Mouse (Mus musculus) limb, embryonic 13.5 days (tissue): ENCODE measurements at regions not wholly inside any gene's neighbourhood (a gene's known extent, or its start where the extent isn't known, plus 50 kb on each side); places are given as distances from the start of the nearest gene placed in this dataset.
A peak's percentile ranks its signal among the peaks of the same experiment; 100 is the strongest.

Experiments
- ATAC-seq: fragments of 200-750 bp; cut with Nextera tagmentation; 2 replicates; pipeline ENCODE4 v1.8.0; 2017; ENCODE audit warnings: low read depth, moderate number of reproducible peaks, moderate TSS enrichment; ENCODE audit not compliant: low FRiP score
- H3K27ac ChIP-seq: fragments of 300-500 bp; sonication (generic); 2 replicates; pipeline ENCODE4 v1.5.1; 2015; ENCODE audit warnings: inconsistent platforms, mild to moderate bottlenecking, moderate library complexity
- H3K27me3 ChIP-seq: fragments of 300-500 bp; sonication (generic); 2 replicates; pipeline ENCODE4 v1.6.1; 2015; ENCODE audit warnings: mild to moderate bottlenecking, inconsistent platforms
- H3K36me3 ChIP-seq: fragments of 300-500 bp; sonication (generic); 2 replicates; pipeline ENCODE4 v1.6.1; 2015; ENCODE audit warnings: inconsistent platforms, mild to moderate bottlenecking, moderate library complexity
- H3K4me1 ChIP-seq: fragments of 300-500 bp; sonication (generic); 2 replicates; pipeline ENCODE4 v1.6.1; 2015; ENCODE audit warnings: inconsistent platforms
- H3K4me2 ChIP-seq: fragments of 300-500 bp; sonication (generic); replicated peaks from 2 replicates; pipeline ENCODE4 v1.6.1; 2015; ENCODE audit warnings: inconsistent platforms, mild to moderate bottlenecking, moderate library complexity
- H3K4me3 ChIP-seq: fragments of 300-500 bp; sonication (generic); 2 replicates; pipeline ENCODE4 v1.5.1; 2015; ENCODE audit warnings: moderate library complexity, mild to moderate bottlenecking, inconsistent platforms
- H3K9ac ChIP-seq: fragments of 300-500 bp; sonication (generic); 2 replicates; pipeline ENCODE4 v1.6.1; 2015; ENCODE audit warnings: mild to moderate bottlenecking, inconsistent platforms
- H3K9me3 ChIP-seq: fragments of 300-500 bp; sonication (generic); 2 replicates; pipeline ENCODE4 v1.6.1; 2016; ENCODE audit warnings: inconsistent platforms
- WGBS: fragments of 180-500 bp; shearing (Covaris S2); methylation state at CpG from one replicate; pipeline ENCODE4 v1.1.7; 2015; 5-methylcytosine and 5-hydroxymethylcytosine counted together

GRCm38 (mm10) chr5:83890619-83891185 lies 526.5 kb downstream of the Epha5 start:
- Histone ChIP-seq H3K36me3 (no peaks in the 10 kb centered on the region), H3K27ac (no peak overlapping the region), H3K4me1 (no peaks in the 10 kb centered on the region), H3K9me3 (no peaks in the 10 kb centered on the region), H3K4me3 (no peak overlapping the region), H3K9ac (no peak overlapping the region), H3K27me3 (no peaks in the 10 kb centered on the region), H3K4me2 (no peak overlapping the region)
- ATAC-seq, result no peak
- WGBS, result 71% methylated on average over 2 of the region's 2 CpGs

GRCm38 (mm10) chr5:83872052-83872451 lies 517.1 kb upstream of the Tecrl start:
- Histone ChIP-seq H3K4me2 (no peak overlapping the region), H3K27me3 (no peaks in the 10 kb centered on the region), H3K4me3 (no peak overlapping the region), H3K4me1 (no peaks in the 10 kb centered on the region), H3K27ac (no peak overlapping the region), H3K9me3 (no peaks in the 10 kb centered on the region), H3K36me3 (no peaks in the 10 kb centered on the region), H3K9ac (no peak overlapping the region)
- ATAC-seq, result no peak
- 80% methylated on average over 1 of the region's 1 CpGs for WGBS

- no peak overlapping the region for H3K4me2 ChIP-seq
- no peak overlapping the region for H3K9ac ChIP-seq
- H3K27ac ChIP-seq, result no peak overlapping the region
- H3K4me3 ChIP-seq, result no peak overlapping the region
- WGBS, result 70% methylated on average over 4 of the region's 4 CpGs
- H3K36me3 ChIP-seq, result no peaks in the 10 kb centered on the region
- H3K4me1 ChIP-seq, result no peaks in the 10 kb centered on the region
- ATAC-seq, result no peak
- H3K9me3 ChIP-seq, result no peaks in the 10 kb centered on the region
- H3K27me3 ChIP-seq, result no peaks in the 10 kb centered on the region
Measured at GRCm38 (mm10) chr5:83868359-83868758, 513.4 kb upstream of the Tecrl start.

DNA sequence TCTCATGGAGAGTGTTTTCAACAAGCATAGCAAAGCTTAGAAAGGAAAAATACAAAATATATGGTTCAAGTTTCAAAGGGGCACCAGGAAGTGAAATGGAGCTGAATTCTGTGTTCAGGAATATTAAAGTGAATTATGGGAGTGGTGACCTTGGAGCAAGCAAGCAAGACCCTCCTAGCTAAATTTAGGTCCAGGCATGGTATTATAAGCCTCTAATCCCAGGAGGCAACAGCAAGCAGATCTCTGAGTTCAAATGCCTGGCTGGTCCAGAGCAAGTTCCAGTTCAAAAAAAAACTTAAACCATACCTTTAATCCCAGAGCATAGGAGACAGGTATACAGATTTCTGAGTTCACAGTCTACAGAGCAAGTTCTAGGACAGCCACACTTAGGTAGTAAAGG lies 506.7 kb upstream of the Tecrl start:
- Histone ChIP-seq H3K4me1 (no peaks in the 10 kb centered on the region), H3K27me3 (no peaks in the 10 kb centered on the region), H3K4me2 (no peak overlapping the region), H3K4me3 (no peak overlapping the region), H3K36me3 (no peaks in the 10 kb centered on the region), H3K9me3 (no peaks in the 10 kb centered on the region), H3K27ac (no peak overlapping the region), H3K9ac (no peak overlapping the region)
- no peak for ATAC-seq

DNA sequence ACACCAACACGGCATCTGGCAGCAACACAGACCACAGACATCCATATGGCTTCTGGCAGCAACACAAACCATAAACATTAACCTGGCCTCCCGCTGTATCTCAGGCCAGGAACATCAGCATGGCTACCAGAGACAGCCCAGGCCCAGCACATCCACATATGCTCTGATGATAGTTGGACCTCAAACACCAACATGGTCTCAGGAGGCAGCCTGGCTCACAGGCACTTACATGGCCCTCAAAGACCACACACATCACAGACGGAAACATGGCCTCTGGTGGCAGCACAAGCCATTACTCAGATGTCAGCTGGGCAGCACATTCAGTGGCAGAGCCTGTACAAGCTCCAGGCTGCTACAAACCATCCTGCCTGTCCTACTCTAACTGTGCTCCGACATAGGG lies 497.0 kb upstream of the Tecrl start:
- Histone ChIP-seq H3K27ac (no peak overlapping the region), H3K4me1 (no peaks in the 10 kb centered on the region), H3K27me3 (no peaks in the 10 kb centered on the region), H3K4me3 (no peak overlapping the region), H3K9me3 (no peaks in the 10 kb centered on the region), H3K4me2 (no peak overlapping the region), H3K9ac (no peak overlapping the region), H3K36me3 (no peaks in the 10 kb centered on the region)
- WGBS, result 79% methylated on average over 4 of the region's 4 CpGs
- no peak for ATAC-seq

GRCm38 (mm10) chr5:83826561-83826960 lies 471.6 kb upstream of the Tecrl start:
- 75% methylated on average over 2 of the region's 2 CpGs for WGBS
- no peaks in the 10 kb centered on the region for H3K27me3 ChIP-seq
- H3K36me3 ChIP-seq, result no peaks in the 10 kb centered on the region
- H3K9me3 ChIP-seq, result no peaks in the 10 kb centered on the region
- no peak for ATAC-seq
- no peak overlapping the region for H3K4me2 ChIP-seq
- no peak overlapping the region for H3K9ac ChIP-seq
- H3K27ac ChIP-seq, result no peak overlapping the region
- no peak overlapping the region for H3K4me3 ChIP-seq
- H3K4me1 ChIP-seq, result no peaks in the 10 kb centered on the region

- no peaks in the 10 kb centered on the region for H3K9me3 ChIP-seq
- no peak overlapping the region for H3K9ac ChIP-seq
- H3K4me1 ChIP-seq, result no peaks in the 10 kb centered on the region
- H3K27ac ChIP-seq, result no peak overlapping the region
- H3K36me3 ChIP-seq, result no peaks in the 10 kb centered on the region
- no peaks in the 10 kb centered on the region for H3K27me3 ChIP-seq
- peak; percentile 36; the same call in 1 of the 2 replicates for ATAC-seq
- H3K4me2 ChIP-seq, result no peak overlapping the region
- 29% methylated on average over 2 of the region's 2 CpGs for WGBS
- H3K4me3 ChIP-seq, result no peak overlapping the region
Measured at GRCm38 (mm10) chr5:83824838-83825466, 470.0 kb upstream of the Tecrl start.

DNA sequence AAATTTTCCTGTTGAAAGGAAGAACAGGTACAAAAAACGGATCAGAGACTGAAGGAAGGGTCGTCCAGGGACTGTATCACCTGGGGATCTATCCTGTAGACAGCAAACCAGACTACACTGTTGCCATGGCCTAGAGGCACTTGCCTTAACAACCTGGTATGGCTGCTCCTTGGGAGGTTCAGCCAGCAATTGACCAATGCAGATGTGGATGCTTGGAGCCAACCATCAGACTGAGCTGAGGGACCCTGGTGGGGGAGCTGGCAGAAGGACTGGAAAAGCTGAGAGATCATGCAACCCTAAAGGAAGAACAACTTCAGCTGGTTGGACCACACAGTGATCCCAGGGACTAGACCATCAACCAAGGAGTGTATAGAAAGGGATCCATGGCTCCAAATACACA lies 456.3 kb upstream of the Tecrl start:
- H3K4me1 ChIP-seq, result no peaks in the 10 kb centered on the region
- no peak for ATAC-seq
- no peak overlapping the region for H3K9ac ChIP-seq
- H3K9me3 ChIP-seq, result no peaks in the 10 kb centered on the region
- no peak overlapping the region for H3K27ac ChIP-seq
- no peaks in the 10 kb centered on the region for H3K27me3 ChIP-seq
- no peak overlapping the region for H3K4me3 ChIP-seq
- H3K4me2 ChIP-seq, result no peak overlapping the region
- 66% methylated on average over 2 of the region's 2 CpGs for WGBS
- H3K36me3 ChIP-seq, result no peaks in the 10 kb centered on the region

DNA sequence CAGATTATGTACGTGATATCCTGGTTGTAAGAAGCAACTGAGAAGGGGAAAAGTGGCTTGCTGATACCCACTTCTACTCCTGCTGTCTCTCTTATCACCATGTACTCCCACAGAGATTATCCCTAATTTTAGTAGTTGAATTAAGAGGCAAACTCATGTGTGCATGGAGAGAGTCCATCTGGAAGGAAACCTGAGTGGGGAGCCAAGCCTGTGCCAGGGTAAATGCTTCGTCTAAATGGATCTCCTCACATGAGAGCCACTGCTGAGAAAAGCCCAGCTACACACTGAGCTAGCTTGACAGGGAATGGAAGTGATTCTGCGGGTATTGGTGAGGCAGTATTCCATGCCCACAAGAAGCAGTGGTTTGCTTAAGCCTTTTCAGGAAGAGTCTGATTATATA lies 445.0 kb upstream of the Tecrl start:
- no peak for ATAC-seq

DNA sequence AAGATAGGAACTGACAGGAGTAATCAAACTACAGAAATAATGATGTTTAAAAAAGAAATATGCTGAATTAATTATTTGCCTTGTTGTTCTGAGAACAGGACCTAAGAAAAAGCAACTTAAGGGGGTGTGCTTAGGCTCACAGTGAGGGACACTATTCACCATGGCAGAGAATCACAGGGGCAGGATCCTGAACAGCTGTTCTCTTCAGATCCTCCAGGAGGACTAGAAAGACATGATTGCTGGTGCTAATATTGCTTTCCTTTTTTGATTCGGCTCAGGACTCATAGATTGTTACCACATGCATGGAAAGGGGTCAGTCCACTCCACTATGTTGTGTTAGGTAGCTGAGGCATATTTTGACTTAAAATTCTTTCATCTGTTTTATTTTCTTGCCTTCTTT lies 425.4 kb upstream of the Tecrl start:
- no peaks in the 10 kb centered on the region for H3K27me3 ChIP-seq
- H3K4me2 ChIP-seq, result no peak overlapping the region
- H3K36me3 ChIP-seq, result no peaks in the 10 kb centered on the region
- H3K9me3 ChIP-seq, result no peaks in the 10 kb centered on the region
- H3K27ac ChIP-seq, result no peak overlapping the region
- no peaks in the 10 kb centered on the region for H3K4me1 ChIP-seq
- no peak overlapping the region for H3K9ac ChIP-seq
- H3K4me3 ChIP-seq, result no peak overlapping the region
- no peak for ATAC-seq
- 34% methylated on average over 1 of the region's 1 CpGs for WGBS

More for the DNA sequence above, 445.0 kb upstream of the Tecrl start:
- Histone ChIP-seq H3K9ac (no peak overlapping the region), H3K4me1 (no peaks in the 10 kb centered on the region), H3K9me3 (no peaks in the 10 kb centered on the region), H3K27ac (no peak overlapping the region), H3K4me3 (no peak overlapping the region), H3K36me3 (no peaks in the 10 kb centered on the region), H3K4me2 (no peak overlapping the region), H3K27me3 (no peaks in the 10 kb centered on the region)
- 69% methylated on average over 3 of the region's 3 CpGs for WGBS

GRCm38 (mm10) chr5:83778310-83778972 lies 423.4 kb upstream of the Tecrl start:
- no peak for ATAC-seq
- H3K4me1 ChIP-seq, result no peaks in the 10 kb centered on the region
- no peak overlapping the region for H3K27ac ChIP-seq
- no peaks in the 10 kb centered on the region for H3K27me3 ChIP-seq
- no peak overlapping the region for H3K9ac ChIP-seq
- no peaks in the 10 kb centered on the region for H3K36me3 ChIP-seq
- WGBS, result 31% methylated on average over 3 of the region's 3 CpGs
- no peak overlapping the region for H3K4me3 ChIP-seq
- H3K4me2 ChIP-seq, result no peak overlapping the region
- H3K9me3 ChIP-seq, result no peaks in the 10 kb centered on the region

- Histone ChIP-seq H3K4me3 (no peak overlapping the region), H3K9me3 (no peaks in the 10 kb centered on the region), H3K4me2 (no peak overlapping the region), H3K27me3 (no peaks in the 10 kb centered on the region), H3K9ac (no peak overlapping the region), H3K36me3 (no peaks in the 10 kb centered on the region), H3K27ac (no peak overlapping the region), H3K4me1 (no peaks in the 10 kb centered on the region)
- WGBS, result 79% methylated on average over 3 of the region's 3 CpGs
- no peak for ATAC-seq
Measured at GRCm38 (mm10) chr5:83741913-83742312, 386.9 kb upstream of the Tecrl start.

DNA sequence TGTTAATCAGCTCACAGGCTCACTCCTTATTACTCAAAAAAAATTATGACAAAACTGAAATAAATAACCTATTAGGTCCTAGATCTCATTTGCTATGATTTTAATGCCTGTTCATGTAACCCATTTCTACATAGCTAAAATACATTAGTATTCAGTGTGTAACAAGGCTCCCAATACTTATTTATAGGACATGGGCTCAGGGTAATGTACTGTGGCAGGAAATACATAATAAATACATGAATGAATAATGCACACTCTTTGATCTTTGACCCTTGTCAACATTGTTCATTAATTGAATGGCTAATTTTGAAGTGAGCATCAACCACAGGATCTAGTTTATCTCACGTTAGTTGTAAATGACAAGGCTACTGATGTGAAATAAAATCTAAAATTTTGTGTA lies 340.4 kb upstream of the Tecrl start:
- no peak overlapping the region for H3K9ac ChIP-seq
- no peak overlapping the region for H3K4me2 ChIP-seq
- no peaks in the 10 kb centered on the region for H3K27me3 ChIP-seq
- no peaks in the 10 kb centered on the region for H3K9me3 ChIP-seq
- H3K27ac ChIP-seq, result no peak overlapping the region
- no peak for ATAC-seq
- H3K36me3 ChIP-seq, result no peaks in the 10 kb centered on the region
- WGBS, result 86% methylated on average over 1 of the region's 1 CpGs
- H3K4me1 ChIP-seq, result no peaks in the 10 kb centered on the region
- H3K4me3 ChIP-seq, result no peak overlapping the region
